Mouse (Mus musculus) T-helper 1 cell (primary cell): ENCODE data around the gene Sult4a1.

Experiments used
- in situ Hi-C: fragments of 300-600 bp; cut with MboI, MseI; formaldehyde crosslinking; loops from one replicate; pipeline ENCODE4 v1.15.1; 2025; ENCODE audit warnings: high pct_unique_total_duplicates

Sult4a1 gene

GRCm38 (mm10) chr15:84105105-84105923 lies at the start of gene Sult4a1:
Sult4a1 (minus strand) TSS chr15:84105754.
- in situ Hi-C loops = no loop called here

- in situ Hi-C loops = no loop called here
These were observed 35.4 kb upstream of the Sult4a1 start for GRCm38 (mm10) chr15:84140929-84141328.

- in situ Hi-C loops = no loop called here
These were observed 34.6 kb upstream of the Sult4a1 start for GRCm38 (mm10) chr15:84140109-84140508.

- in situ Hi-C loops = no loop called here
These were observed 34.0 kb upstream of the Sult4a1 start for GRCm38 (mm10) chr15:84139592-84140005.

GRCm38 (mm10) chr15:84136473-84137415 lies 31.2 kb upstream of the Sult4a1 start:
- in situ Hi-C loops = no loop called here

- in situ Hi-C loops = no loop called here
These were observed 29.9 kb upstream of the Sult4a1 start for GRCm38 (mm10) chr15:84135472-84135871.

GRCm38 (mm10) chr15:84133440-84133839 lies 27.9 kb upstream of the Sult4a1 start:
- in situ Hi-C loops = no loop called here

- in situ Hi-C loops = no loop called here
These were observed 26.4 kb upstream of the Sult4a1 start for GRCm38 (mm10) chr15:84131971-84132370.

GRCm38 (mm10) chr15:84131096-84131786 lies 25.7 kb upstream of the Sult4a1 start:
- in situ Hi-C loops = no loop called here

- in situ Hi-C loops = no loop called here
These were observed 21.3 kb upstream of the Sult4a1 start for GRCm38 (mm10) chr15:84126871-84127270.

GRCm38 (mm10) chr15:84126447-84126846 lies 20.9 kb upstream of the Sult4a1 start:
- in situ Hi-C loops = no loop called here

GRCm38 (mm10) chr15:84124086-84124485 lies 18.5 kb upstream of the Sult4a1 start:
- in situ Hi-C loops = no loop called here

GRCm38 (mm10) chr15:84123075-84123474 lies 17.5 kb upstream of the Sult4a1 start, which contains the start of gene Pnpla5:
Pnpla5 (minus strand) TSS chr15:84123175.
- in situ Hi-C loops = no loop called here

GRCm38 (mm10) chr15:84121036-84121435 lies 15.5 kb upstream of the Sult4a1 start:
- in situ Hi-C loops = no loop called here

GRCm38 (mm10) chr15:84120612-84121011 lies 15.1 kb upstream of the Sult4a1 start:
- in situ Hi-C loops = no loop called here

GRCm38 (mm10) chr15:84116466-84116865 lies 10.9 kb upstream of the Sult4a1 start:
- in situ Hi-C loops = loop anchor here (10.0 kb wide), 1 partner anchor 842 kb away; no protein-coding TSS in a partner anchor

- in situ Hi-C loops = loop anchor here (10.0 kb wide), 1 partner anchor 841 kb away; no protein-coding TSS in a partner anchor
These were observed 10.2 kb upstream of the Sult4a1 start for GRCm38 (mm10) chr15:84115727-84116126.

- in situ Hi-C loops = loop anchor here (10.0 kb wide), 1 partner anchor 839 kb away; no protein-coding TSS in a partner anchor
These were observed 8.3 kb upstream of the Sult4a1 start for GRCm38 (mm10) chr15:84113873-84114272.

- in situ Hi-C loops = no loop called here
These were observed 3.3 kb upstream of the Sult4a1 start for GRCm38 (mm10) chr15:84108899-84109298.

- in situ Hi-C loops = no loop called here
These were observed 458 bp upstream of the Sult4a1 start for GRCm38 (mm10) chr15:84105924-84106500.

GRCm38 (mm10) chr15:84104626-84105025 lies 928 bp downstream of the Sult4a1 start:
- in situ Hi-C loops = no loop called here
